Mouse (Mus musculus): ENCODE data around the gene Pgc.

Pgc gene

GRCm38 (mm10) chr17:47710036-47710435 is 16.6 kb upstream of the Pgc start:
- no peak for DNase-seq

GRCm38 (mm10) chr17:47711883-47712282 is 14.8 kb upstream of the Pgc start:
- no peak for DNase-seq

- no peak for DNase-seq
Measured at GRCm38 (mm10) chr17:47712889-47713571, 13.6 kb upstream of the Pgc start.

GRCm38 (mm10) chr17:47715037-47715436 is 11.6 kb upstream of the Pgc start:
- DNase-seq: no peak

GRCm38 (mm10) chr17:47721183-47721582 is 5.5 kb upstream of the Pgc start:
- no peak for DNase-seq

GRCm38 (mm10) chr17:47730633-47731575 is 4.3 kb downstream of the Pgc start:
- DNase-seq: no peak

GRCm38 (mm10) chr17:47735553-47736100 is 9.0 kb downstream of the Pgc start:
- DNase-seq: peak; percentile 46

- DNase-seq: peak; percentile 94
Measured at GRCm38 (mm10) chr17:47736856-47737255, 10.2 kb downstream of the Pgc start, which contains the start of gene Tfeb. Tfeb (plus strand) TSS chr17:47737030.

- DNase-seq: peak; percentile 91
Measured at GRCm38 (mm10) chr17:47737271-47738065, 10.8 kb downstream of the Pgc start.

GRCm38 (mm10) chr17:47738066-47738878 is 11.6 kb downstream of the Pgc start:
- peak; percentile 79 for DNase-seq

GRCm38 (mm10) chr17:47738879-47739798 is 12.5 kb downstream of the Pgc start:
- peak; percentile 64 for DNase-seq

- no peak for DNase-seq
Measured at GRCm38 (mm10) chr17:47740186-47740585, 13.5 kb downstream of the Pgc start.

- no peak for DNase-seq
Measured at GRCm38 (mm10) chr17:47742991-47743734, 16.5 kb downstream of the Pgc start.

- no peak for DNase-seq
Measured at GRCm38 (mm10) chr17:47744086-47744485, 17.4 kb downstream of the Pgc start.

- peak; percentile 14 for DNase-seq
Measured at GRCm38 (mm10) chr17:47744746-47745368, 18.2 kb downstream of the Pgc start.

GRCm38 (mm10) chr17:47748791-47749553 is 22.3 kb downstream of the Pgc start:
- no peak for DNase-seq

- DNase-seq: no peak
Measured at GRCm38 (mm10) chr17:47749626-47750025, 23.0 kb downstream of the Pgc start.

GRCm38 (mm10) chr17:47750101-47750500 is 23.5 kb downstream of the Pgc start:
- DNase-seq: no peak

- no peak for DNase-seq
Measured at GRCm38 (mm10) chr17:47751811-47752210, 25.2 kb downstream of the Pgc start.
